Mouse (Mus musculus) c-Kit-positive CD71-positive TER-119-negative erythroid progenitor cells, embryonic 14.5 days (primary cell): ENCODE data around the gene Upk1a.
A peak's percentile ranks its signal among the peaks of the same experiment; 100 is the strongest.

Source experiments
- DNase-seq: peaks from one replicate; pipeline ENCODE4 v3.0.0-alpha.2; 2013; ENCODE audit warnings: low read depth

Upk1a gene

GRCm38 (mm10) chr7:30602583-30602982 lies 10.1 kb downstream of the Upk1a start:
- DNase-seq, result no peak

- DNase-seq, result no peak
These were observed 12.0 kb downstream of the Upk1a start for GRCm38 (mm10) chr7:30600651-30601050.

GRCm38 (mm10) chr7:30599933-30600353 lies 12.7 kb downstream of the Upk1a start:
- peak; percentile 83 for DNase-seq

GRCm38 (mm10) chr7:30598786-30599185 lies 13.9 kb downstream of the Upk1a start, which contains the start of gene Zbtb32:
TSS of gene Zbtb32 (minus strand) at chr7:30598909.
- no peak for DNase-seq

GRCm38 (mm10) chr7:30596811-30597210 lies 15.8 kb downstream of the Upk1a start:
- DNase-seq, result no peak

GRCm38 (mm10) chr7:30596093-30596492 lies 16.6 kb downstream of the Upk1a start:
- DNase-seq, result no peak

GRCm38 (mm10) chr7:30594510-30595024 lies 18.1 kb downstream of the Upk1a start:
- no peak for DNase-seq

- no peak for DNase-seq
These were observed 18.8 kb downstream of the Upk1a start for GRCm38 (mm10) chr7:30593579-30594509.

- peak; percentile 21 for DNase-seq
These were observed 19.7 kb downstream of the Upk1a start for GRCm38 (mm10) chr7:30592772-30593423.

GRCm38 (mm10) chr7:30591605-30591951 lies 21.1 kb downstream of the Upk1a start:
- no peak for DNase-seq

- no peak for DNase-seq
These were observed 21.6 kb downstream of the Upk1a start for GRCm38 (mm10) chr7:30590927-30591604.

GRCm38 (mm10) chr7:30589435-30590301 lies 23.0 kb downstream of the Upk1a start:
- DNase-seq, result peak; percentile 71

- DNase-seq, result peak; percentile 90
These were observed 23.8 kb downstream of the Upk1a start, which contains the start of gene Kmt2b for GRCm38 (mm10) chr7:30588676-30589434. TSS of gene Kmt2b (minus strand) at chr7:30588726.

GRCm38 (mm10) chr7:30587842-30588667 lies 24.6 kb downstream of the Upk1a start:
- peak; percentile 23 for DNase-seq

- no peak for DNase-seq
These were observed 26.1 kb downstream of the Upk1a start for GRCm38 (mm10) chr7:30586455-30587020.

- no peak for DNase-seq
These were observed 27.5 kb downstream of the Upk1a start for GRCm38 (mm10) chr7:30585170-30585569.

- DNase-seq, result no peak
These were observed 28.3 kb downstream of the Upk1a start for GRCm38 (mm10) chr7:30584339-30584738.

- DNase-seq, result no peak
These were observed 31.1 kb downstream of the Upk1a start for GRCm38 (mm10) chr7:30581547-30581946.

GRCm38 (mm10) chr7:30579950-30580349 lies 32.7 kb downstream of the Upk1a start:
- DNase-seq, result no peak
